Mouse (Mus musculus): Measurements from ENCODE around the gene Gpx4. TPM values are rescaled to one million over a fixed set of nuclear protein-coding genes. Genes with fewer than 3 reads are reported as not detected.

Gpx4 gene
- polyA plus RNA-seq, 1 experiment from 2014 or later, result 458 TPM

GRCm38 (mm10) chr10:80016931-80017330, 30.0 kb upstream of the Gpx4 start:
- Histone ChIP-seq H3K4me3 (replicated peaks) (0 out of 2 replicates have a peak overlapping the region, but pooled peaks have one; percentile 3), H3K9ac (no peak overlapping the region), H3K27me3 (peaks cover 82% of the 10 kb centered on the region), H3K27ac (no peak overlapping the region), H3K36me3 (replicated peaks) (no peaks in the 10 kb centered on the region; the same call in 1 of the 2 replicates), H3K4me1 (peaks cover 16% of the 10 kb centered on the region; the same call in 1 of the 2 replicates), H3K4me2 (no peak overlapping the region), H3K9me3 (no peaks in the 10 kb centered on the region)
- no peak for ATAC-seq (ENCODE audit: low FRiP score)
- WGBS, result 92% methylated on average over 10 of the region's 10 CpGs

GRCm38 (mm10) chr10:80017361-80017760, 29.6 kb upstream of the Gpx4 start:
- Histone ChIP-seq H3K36me3 (replicated peaks) (no peaks in the 10 kb centered on the region), H3K27me3 (peaks cover 77% of the 10 kb centered on the region), H3K4me1 (peaks cover 16% of the 10 kb centered on the region; the same call in 1 of the 2 replicates), H3K9me3 (no peaks in the 10 kb centered on the region), H3K4me3 (replicated peaks) (no peak overlapping the region), H3K4me2 (no peak overlapping the region), H3K27ac (no peak overlapping the region), H3K9ac (no peak overlapping the region)
- WGBS, result 70% methylated on average over 3 of the region's 3 CpGs
- no peak for ATAC-seq (ENCODE audit: low FRiP score)

- H3K4me3 ChIP-seq (replicated peaks), result no peak overlapping the region
- H3K4me2 ChIP-seq, result no peak overlapping the region
- H3K4me1 ChIP-seq, result peaks cover 16% of the 10 kb centered on the region; the same call in 1 of the 2 replicates
- no peaks in the 10 kb centered on the region for H3K36me3 ChIP-seq (replicated peaks)
- no peak for ATAC-seq (ENCODE audit: low FRiP score)
- H3K9me3 ChIP-seq, result no peaks in the 10 kb centered on the region
- peaks cover 73% of the 10 kb centered on the region for H3K27me3 ChIP-seq
- H3K27ac ChIP-seq, result no peak overlapping the region
- WGBS, result 84% methylated on average over 14 of the region's 14 CpGs
- H3K9ac ChIP-seq, result no peak overlapping the region
Observed at GRCm38 (mm10) chr10:80017771-80018170, 29.2 kb upstream of the Gpx4 start.

- H3K27me3 ChIP-seq, result peaks cover 63% of the 10 kb centered on the region
- no peak overlapping the region for H3K27ac ChIP-seq
- H3K9ac ChIP-seq, result no peak overlapping the region
- no peak for ATAC-seq (ENCODE audit: low FRiP score)
- peaks cover 16% of the 10 kb centered on the region; the same call in 1 of the 2 replicates for H3K4me1 ChIP-seq
- no peaks in the 10 kb centered on the region for H3K9me3 ChIP-seq
- H3K4me2 ChIP-seq, result 0 out of 2 replicates have a peak overlapping the region, but pooled peaks have one; percentile 10
- H3K4me3 ChIP-seq (replicated peaks), result no peak overlapping the region
- WGBS, result 8% methylated on average over 15 of the region's 15 CpGs
- no peaks in the 10 kb centered on the region for H3K36me3 ChIP-seq (replicated peaks)
Observed at GRCm38 (mm10) chr10:80018739-80019297, 28.1 kb upstream of the Gpx4 start.

GRCm38 (mm10) chr10:80019471-80020131, 27.4 kb upstream of the Gpx4 start:
- peaks cover 55% of the 10 kb centered on the region for H3K27me3 ChIP-seq
- no peaks in the 10 kb centered on the region for H3K36me3 ChIP-seq (replicated peaks)
- no peak overlapping the region for H3K27ac ChIP-seq
- peaks cover 16% of the 10 kb centered on the region; the same call in 1 of the 2 replicates for H3K4me1 ChIP-seq
- 4% methylated on average over 20 of the region's 20 CpGs for WGBS
- H3K4me2 ChIP-seq, result peak overlapping the region; percentile 38
- ATAC-seq (ENCODE audit: low FRiP score), result peak; percentile 44; the same call in 1 of the 2 replicates
- no peaks in the 10 kb centered on the region for H3K9me3 ChIP-seq
- H3K4me3 ChIP-seq (replicated peaks), result peak overlapping the region; percentile 16; the same call in 1 of the 2 replicates
- peak overlapping the region; percentile 36; the same call in 1 of the 2 replicates for H3K9ac ChIP-seq

- no peak overlapping the region for H3K27ac ChIP-seq
- H3K4me2 ChIP-seq, result peak overlapping the region; percentile 38
- 0 out of 2 replicates have a peak overlapping the region, but pooled peaks have one; percentile 16 for H3K4me3 ChIP-seq (replicated peaks)
- H3K9ac ChIP-seq, result peak overlapping the region; percentile 36; the same call in 1 of the 2 replicates
- ATAC-seq (ENCODE audit: low FRiP score), result no peak
- H3K27me3 ChIP-seq, result peaks cover 49% of the 10 kb centered on the region
- 16% methylated on average over 11 of the region's 11 CpGs for WGBS
- H3K36me3 ChIP-seq (replicated peaks), result no peaks in the 10 kb centered on the region
- H3K4me1 ChIP-seq, result peaks cover 16% of the 10 kb centered on the region; the same call in 1 of the 2 replicates
- no peaks in the 10 kb centered on the region for H3K9me3 ChIP-seq
Observed at GRCm38 (mm10) chr10:80020191-80020590, 26.8 kb upstream of the Gpx4 start.

- no peak overlapping the region for H3K27ac ChIP-seq
Observed at GRCm38 (mm10) chr10:80020603-80021319, 26.2 kb upstream of the Gpx4 start.

GRCm38 (mm10) chr10:80021320-80021641, 25.7 kb upstream of the Gpx4 start:
- WGBS, result 93% methylated on average over 13 of the region's 13 CpGs
- peaks cover 16% of the 10 kb centered on the region; the same call in 1 of the 2 replicates for H3K4me1 ChIP-seq
- H3K4me2 ChIP-seq, result no peak overlapping the region
- H3K27me3 ChIP-seq, result peaks cover 38% of the 10 kb centered on the region
- no peak overlapping the region for H3K9ac ChIP-seq
- no peaks in the 10 kb centered on the region for H3K9me3 ChIP-seq
- H3K27ac ChIP-seq, result no peak overlapping the region
- no peak for ATAC-seq (ENCODE audit: low FRiP score)
- no peaks in the 10 kb centered on the region for H3K36me3 ChIP-seq (replicated peaks)
- no peak overlapping the region for H3K4me3 ChIP-seq (replicated peaks)

More at GRCm38 (mm10) chr10:80020603-80021319, 26.2 kb upstream of the Gpx4 start:
- ATAC-seq (ENCODE audit: low FRiP score), result no peak
- Histone ChIP-seq H3K9ac (no peak overlapping the region), H3K27me3 (peaks cover 43% of the 10 kb centered on the region), H3K4me1 (peaks cover 16% of the 10 kb centered on the region; the same call in 1 of the 2 replicates), H3K4me3 (replicated peaks) (no peak overlapping the region), H3K9me3 (no peaks in the 10 kb centered on the region), H3K4me2 (no peak overlapping the region), H3K36me3 (replicated peaks) (no peaks in the 10 kb centered on the region)
- 84% methylated on average over 18 of the region's 18 CpGs for WGBS

GRCm38 (mm10) chr10:80022164-80022563, 24.8 kb upstream of the Gpx4 start:
- peaks cover 16% of the 10 kb centered on the region; the same call in 1 of the 2 replicates for H3K4me1 ChIP-seq
- no peaks in the 10 kb centered on the region for H3K9me3 ChIP-seq
- 95% methylated on average over 12 of the region's 12 CpGs for WGBS
- H3K9ac ChIP-seq, result no peak overlapping the region
- no peak overlapping the region for H3K4me2 ChIP-seq
- H3K4me3 ChIP-seq (replicated peaks), result no peak overlapping the region
- no peak overlapping the region for H3K27ac ChIP-seq
- H3K27me3 ChIP-seq, result peaks cover 32% of the 10 kb centered on the region
- no peaks in the 10 kb centered on the region for H3K36me3 ChIP-seq (replicated peaks)
- no peak for ATAC-seq (ENCODE audit: low FRiP score)

- no peaks in the 10 kb centered on the region for H3K9me3 ChIP-seq
- no peaks in the 10 kb centered on the region for H3K36me3 ChIP-seq (replicated peaks)
- 94% methylated on average over 8 of the region's 8 CpGs for WGBS
- H3K27me3 ChIP-seq, result peaks cover 26% of the 10 kb centered on the region
- peaks cover 16% of the 10 kb centered on the region; the same call in 1 of the 2 replicates for H3K4me1 ChIP-seq
- no peak overlapping the region for H3K4me3 ChIP-seq (replicated peaks)
- no peak overlapping the region for H3K27ac ChIP-seq
- no peak overlapping the region for H3K4me2 ChIP-seq
- no peak overlapping the region for H3K9ac ChIP-seq
- ATAC-seq (ENCODE audit: low FRiP score), result no peak
Observed at GRCm38 (mm10) chr10:80022806-80023205, 24.2 kb upstream of the Gpx4 start.

GRCm38 (mm10) chr10:80023758-80024157, 23.2 kb upstream of the Gpx4 start:
- no peaks in the 10 kb centered on the region for H3K9me3 ChIP-seq
- no peak overlapping the region for H3K4me2 ChIP-seq
- no peak for ATAC-seq (ENCODE audit: low FRiP score)
- peaks cover 21% of the 10 kb centered on the region for H3K27me3 ChIP-seq
- 90% methylated on average over 5 of the region's 5 CpGs for WGBS
- no peak overlapping the region for H3K27ac ChIP-seq
- H3K4me3 ChIP-seq (replicated peaks), result no peak overlapping the region
- H3K9ac ChIP-seq, result no peak overlapping the region
- peaks cover 15% of the 10 kb centered on the region; the same call in 1 of the 2 replicates for H3K4me1 ChIP-seq
- H3K36me3 ChIP-seq (replicated peaks), result no peaks in the 10 kb centered on the region
